Mouse (Mus musculus): ENCODE measurements around the gene Syt12. TPM values are rescaled to one million over a fixed set of nuclear protein-coding genes. Genes with fewer than 3 reads are reported as not detected.
"Not testable (repeated sequence)": the region's sequence is repeated elsewhere in the genome, so short reads cannot be mapped to it uniquely, and the experiment has no call there.

The Syt12 gene
- polyA plus RNA-seq, 1 experiment from 2014 or later: 0.42 TPM

GRCm38 (mm10) chr19:4455071-4455800 is 22.0 kb downstream of the Syt12 start:
- Histone ChIP-seq H3K27me3 (replicated peaks) (peaks cover 47% of the 10 kb centered on the region), H3K27ac (no peak overlapping the region), H3K9ac (no peak overlapping the region), H3K9me3 (replicated peaks) (no peaks in the 10 kb centered on the region), H3K4me1 (peaks cover 13% of the 10 kb centered on the region; the same call in 1 of the 2 replicates), H3K4me2 (no peak overlapping the region), H3K36me3 (no peaks in the 10 kb centered on the region), H3K4me3 (no peak overlapping the region)
- no peak for ATAC-seq
- WGBS (ENCODE audit: insufficient replicate concordance): 73% methylated on average over 15 of the region's 15 CpGs

- ATAC-seq: not testable (repeated sequence)
- peaks cover 13% of the 10 kb centered on the region; the same call in 1 of the 2 replicates for H3K4me1 ChIP-seq
- 29% methylated on average over 1 of the region's 1 CpGs for WGBS (ENCODE audit: insufficient replicate concordance)
Measured at GRCm38 (mm10) chr19:4454040-4454439, 23.2 kb downstream of the Syt12 start.

GRCm38 (mm10) chr19:4452525-4452924 is 24.7 kb downstream of the Syt12 start:
- Histone ChIP-seq H3K36me3 (no peaks in the 10 kb centered on the region), H3K4me3 (no peak overlapping the region), H3K4me2 (no peak overlapping the region), H3K9ac (no peak overlapping the region), H3K4me1 (peaks cover 13% of the 10 kb centered on the region; the same call in 1 of the 2 replicates), H3K27me3 (replicated peaks) (peaks cover 43% of the 10 kb centered on the region), H3K9me3 (replicated peaks) (no peaks in the 10 kb centered on the region), H3K27ac (no peak overlapping the region)
- ATAC-seq: no peak
- 33% methylated on average over 4 of the region's 4 CpGs for WGBS (ENCODE audit: insufficient replicate concordance)

More at GRCm38 (mm10) chr19:4454040-4454439, 23.2 kb downstream of the Syt12 start:
- H3K36me3 ChIP-seq; H3K4me3 ChIP-seq; H3K9me3 ChIP-seq (replicated peaks); H3K4me2 ChIP-seq; H3K9ac ChIP-seq; H3K27ac ChIP-seq: not testable (repeated sequence)
- H3K27me3 ChIP-seq (replicated peaks): peaks cover 47% of the 10 kb centered on the region

GRCm38 (mm10) chr19:4451965-4452364 is 25.3 kb downstream of the Syt12 start:
- H3K9me3 ChIP-seq (replicated peaks): no peaks in the 10 kb centered on the region
- H3K4me1 ChIP-seq: peaks cover 13% of the 10 kb centered on the region; the same call in 1 of the 2 replicates
- no peaks in the 10 kb centered on the region for H3K36me3 ChIP-seq
- no peak for ATAC-seq
- 38% methylated on average over 5 of the region's 5 CpGs for WGBS (ENCODE audit: insufficient replicate concordance)
- no peak overlapping the region for H3K4me3 ChIP-seq
- no peak overlapping the region for H3K27ac ChIP-seq
- no peak overlapping the region for H3K4me2 ChIP-seq
- H3K9ac ChIP-seq: peak overlapping the region; percentile 27; the same call in 1 of the 2 replicates
- H3K27me3 ChIP-seq (replicated peaks): peaks cover 38% of the 10 kb centered on the region

- Histone ChIP-seq H3K27ac (no peak overlapping the region), H3K4me1 (peaks cover 9% of the 10 kb centered on the region; the same call in 1 of the 2 replicates), H3K9me3 (replicated peaks) (no peaks in the 10 kb centered on the region), H3K36me3 (no peaks in the 10 kb centered on the region), H3K9ac (no peak overlapping the region), H3K4me2 (no peak overlapping the region), H3K4me3 (no peak overlapping the region), H3K27me3 (replicated peaks) (peaks cover 30% of the 10 kb centered on the region)
- no peak for ATAC-seq
- 45% methylated on average over 8 of the region's 8 CpGs for WGBS (ENCODE audit: insufficient replicate concordance)
Measured at GRCm38 (mm10) chr19:4451098-4451497, 26.1 kb downstream of the Syt12 start.

GRCm38 (mm10) chr19:4450666-4451065 is 26.6 kb downstream of the Syt12 start:
- Histone ChIP-seq H3K27ac (no peak overlapping the region), H3K27me3 (replicated peaks) (peaks cover 30% of the 10 kb centered on the region), H3K9ac (no peak overlapping the region), H3K4me2 (no peak overlapping the region), H3K4me3 (no peak overlapping the region), H3K9me3 (replicated peaks) (no peaks in the 10 kb centered on the region), H3K36me3 (no peaks in the 10 kb centered on the region), H3K4me1 (peaks cover 8% of the 10 kb centered on the region; the same call in 1 of the 2 replicates)
- WGBS (ENCODE audit: insufficient replicate concordance): 43% methylated on average over 5 of the region's 5 CpGs
- no peak for ATAC-seq

- ATAC-seq: no peak
- WGBS (ENCODE audit: insufficient replicate concordance): 85% methylated on average over 9 of the region's 9 CpGs
- H3K36me3 ChIP-seq: no peaks in the 10 kb centered on the region
Measured at GRCm38 (mm10) chr19:4449230-4449629, 28.0 kb downstream of the Syt12 start.

GRCm38 (mm10) chr19:4447445-4447844 is 29.8 kb downstream of the Syt12 start:
- no peak for ATAC-seq
- WGBS (ENCODE audit: insufficient replicate concordance): 72% methylated on average over 9 of the region's 9 CpGs
- Histone ChIP-seq H3K27ac (no peak overlapping the region), H3K27me3 (replicated peaks) (peaks cover 32% of the 10 kb centered on the region), H3K4me2 (no peak overlapping the region), H3K9ac (no peak overlapping the region), H3K4me3 (no peak overlapping the region), H3K4me1 (peaks cover 8% of the 10 kb centered on the region; the same call in 1 of the 2 replicates), H3K9me3 (replicated peaks) (no peaks in the 10 kb centered on the region), H3K36me3 (no peaks in the 10 kb centered on the region)

More at GRCm38 (mm10) chr19:4449230-4449629, 28.0 kb downstream of the Syt12 start:
- no peak overlapping the region for H3K4me2 ChIP-seq
- no peak overlapping the region for H3K4me3 ChIP-seq
- H3K4me1 ChIP-seq: peaks cover 8% of the 10 kb centered on the region; the same call in 1 of the 2 replicates
- peaks cover 32% of the 10 kb centered on the region for H3K27me3 ChIP-seq (replicated peaks)
- no peaks in the 10 kb centered on the region for H3K9me3 ChIP-seq (replicated peaks)
- no peak overlapping the region for H3K27ac ChIP-seq
- no peak overlapping the region for H3K9ac ChIP-seq

- Histone ChIP-seq H3K9me3 (replicated peaks) (no peaks in the 10 kb centered on the region), H3K27me3 (replicated peaks) (peaks cover 28% of the 10 kb centered on the region), H3K9ac (no peak overlapping the region), H3K27ac (no peak overlapping the region), H3K4me2 (no peak overlapping the region), H3K36me3 (no peaks in the 10 kb centered on the region), H3K4me3 (no peak overlapping the region), H3K4me1 (peaks cover 9% of the 10 kb centered on the region)
- ATAC-seq: no peak
- WGBS (ENCODE audit: insufficient replicate concordance): 68% methylated on average over 8 of the region's 8 CpGs
Measured at GRCm38 (mm10) chr19:4446661-4447420, 30.4 kb downstream of the Syt12 start.

- 4% methylated on average over 3 of the region's 3 CpGs for WGBS (ENCODE audit: insufficient replicate concordance)
- Histone ChIP-seq H3K27me3 (replicated peaks) (peaks cover 62% of the 10 kb centered on the region), H3K9me3 (replicated peaks) (no peaks in the 10 kb centered on the region), H3K9ac (no peak overlapping the region), H3K4me2 (no peak overlapping the region), H3K36me3 (no peaks in the 10 kb centered on the region), H3K4me3 (no peak overlapping the region), H3K27ac (peak overlapping the region; percentile 22; the same call in 1 of the 2 replicates), H3K4me1 (peaks cover 30% of the 10 kb centered on the region)
- no peak for ATAC-seq
Measured at GRCm38 (mm10) chr19:4442408-4442807, 34.8 kb downstream of the Syt12 start.

- WGBS (ENCODE audit: insufficient replicate concordance): 41% methylated on average over 10 of the region's 10 CpGs
- Histone ChIP-seq H3K4me2 (peak overlapping the region; percentile 27), H3K27ac (peak overlapping the region; percentile 22; the same call in 1 of the 2 replicates), H3K4me3 (no peak overlapping the region), H3K9me3 (replicated peaks) (no peaks in the 10 kb centered on the region), H3K9ac (no peak overlapping the region), H3K4me1 (peaks cover 30% of the 10 kb centered on the region), H3K27me3 (replicated peaks) (peaks cover 69% of the 10 kb centered on the region), H3K36me3 (no peaks in the 10 kb centered on the region)
- ATAC-seq: peak; percentile 40
Measured at GRCm38 (mm10) chr19:4441621-4442161, 35.6 kb downstream of the Syt12 start.

All from liver, embryonic 12.5 days (tissue).